Mouse (Mus musculus) kidney, adult 2 months (tissue): ENCODE measurements at regions not wholly inside any gene's neighbourhood (a gene's known extent, or its start where the extent isn't known, plus 50 kb on each side); places are given as distances from the start of the nearest gene placed in this dataset.

ENCODE experiments used
- CTCF ChIP-seq: fragments of 200-500 bp; conservative IDR thresholded peaks from 2 replicates; pipeline ENCODE4 v1.5.1; 2011; ENCODE audit warnings: low read depth, mild to moderate bottlenecking, control low read depth, low read length, moderate library complexity, mixed read lengths; ENCODE audit not compliant: insufficient read depth, insufficient read length
- POLR2A ChIP-seq: fragments of 200-500 bp; IDR thresholded peaks from one replicate; pipeline ENCODE4 v1.6.1; 2011; ENCODE audit warnings: low read depth, low read length, control low read depth

- TF ChIP-seq CTCF (no peak), POLR2A (no peak)
Measured at GRCm38 (mm10) chrX:68502938-68503337, 175.4 kb upstream of the Fmr1 start.
